Mouse (Mus musculus) right cerebral cortex, postnatal 10 days (tissue): ENCODE results near the gene Fbxo46.
A peak's percentile ranks its signal among the peaks of the same experiment; 100 is the strongest.
"Not testable (repeated sequence)": the region's sequence is repeated elsewhere in the genome, so short reads cannot be mapped to it uniquely, and the experiment has no call there.

Source experiments
- DNase-seq, 2 experiments: peaks; one replicate each; pipeline ENCODE4 v3.0.0; 2021; ENCODE audit warnings: low spot score in 2 of 2

The Fbxo46 gene

DNA sequence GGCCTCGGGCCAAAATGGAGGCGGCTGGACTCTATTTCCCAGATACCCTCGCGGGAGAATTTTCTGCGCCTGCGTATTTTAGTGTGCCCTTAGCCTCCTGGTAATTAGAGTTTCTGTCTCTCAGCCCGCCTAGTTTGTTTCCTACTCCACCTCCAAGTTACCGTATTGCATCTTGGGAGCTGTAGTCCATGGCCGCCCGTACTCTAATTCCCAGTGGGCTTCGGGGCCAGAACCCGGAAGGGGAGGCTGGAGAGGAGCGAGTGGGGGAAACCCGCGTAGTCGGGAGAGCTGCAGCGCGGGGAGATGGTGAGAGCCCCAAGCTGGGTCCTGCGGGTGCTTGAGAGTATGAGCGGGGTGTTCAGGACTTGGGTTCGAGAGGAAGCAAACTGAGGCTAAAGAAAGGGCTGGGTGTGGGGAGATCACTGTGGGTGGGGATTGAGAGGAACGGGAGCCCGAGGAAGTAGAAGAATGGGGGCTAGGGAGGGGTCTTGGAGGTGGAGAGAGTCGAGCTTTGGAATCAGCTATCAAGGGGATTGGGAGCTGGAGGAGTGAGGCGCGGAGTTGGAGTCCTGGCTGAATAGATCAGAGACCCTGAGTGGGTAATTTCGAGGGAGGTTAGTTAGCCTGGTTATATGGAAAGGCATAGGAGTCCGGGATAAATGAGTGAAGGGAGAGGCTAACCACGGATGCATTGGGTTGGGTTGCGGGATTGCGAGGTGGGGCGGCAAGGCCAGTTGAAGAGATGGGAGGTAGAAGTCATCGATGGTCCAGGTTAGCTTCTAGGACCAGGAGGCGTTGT, at the start of gene Fbxo46:
Fbxo46 (plus strand) TSS at position 229 of the 799 bp plus-strand sequence.
- peak; percentile 95 to 97 for DNase-seq

DNA sequence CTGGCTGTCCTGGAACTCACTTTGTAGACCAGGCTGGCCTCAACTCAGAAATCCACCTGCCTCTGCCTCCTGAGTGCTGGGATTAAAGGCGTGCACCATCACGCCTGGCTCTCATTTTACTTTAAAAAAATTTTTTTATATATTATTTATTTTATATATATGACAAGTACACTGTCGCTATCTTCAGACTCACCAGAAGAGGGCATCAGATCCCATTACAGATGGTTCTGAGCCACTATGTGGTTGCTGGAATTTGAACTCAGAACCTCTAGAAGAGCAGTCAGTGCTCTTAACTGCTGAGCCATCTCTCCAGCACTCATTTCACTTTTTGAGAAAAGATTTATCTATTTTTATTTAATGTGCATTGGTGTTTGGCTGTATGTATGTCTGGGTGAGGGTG, 48.6 kb upstream of the Fbxo46 start:
- DNase-seq, result not testable (repeated sequence)

DNA sequence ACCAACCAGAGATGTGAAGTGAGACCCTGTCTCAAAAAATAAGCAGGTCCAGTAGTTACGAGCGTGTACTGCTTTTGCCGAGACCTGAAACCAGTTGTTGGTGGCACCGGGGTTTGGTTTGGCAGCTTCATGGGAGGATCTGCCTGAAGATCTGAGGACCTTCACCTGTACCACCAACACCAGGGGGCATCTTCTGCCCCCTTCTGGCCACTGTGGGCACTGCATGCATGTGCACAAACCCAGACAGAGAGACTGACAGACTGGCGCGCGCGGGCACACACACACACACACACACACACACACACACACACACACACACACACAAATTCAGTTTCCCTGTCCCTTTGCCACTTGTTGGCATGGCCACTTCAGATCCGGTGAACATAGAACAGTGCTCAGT, 46.2 kb upstream of the Fbxo46 start:
- DNase-seq, result peak in 1 of 2 experiments; percentile 47

DNA sequence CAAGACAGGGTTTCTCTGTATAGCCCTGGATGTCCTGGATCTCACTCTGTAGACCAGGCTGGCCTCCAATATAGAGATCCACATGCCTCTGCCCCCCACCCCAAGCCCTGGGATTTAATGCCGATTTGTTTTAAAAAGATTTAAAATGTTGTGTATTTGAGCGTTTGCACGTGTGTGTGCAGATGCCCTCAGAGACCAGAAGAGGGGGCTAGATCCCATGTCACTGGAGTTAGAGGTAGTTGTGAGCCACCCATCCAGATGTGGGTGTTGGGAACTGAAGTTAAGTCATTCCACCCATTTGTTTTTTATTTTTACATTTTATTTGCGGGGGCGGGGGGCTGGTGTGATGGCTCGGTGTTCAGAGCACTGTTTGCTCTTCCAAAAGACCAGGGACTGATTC, 45.2 kb upstream of the Fbxo46 start:
- DNase-seq, result peak in 1 of 2 experiments; percentile 18

DNA sequence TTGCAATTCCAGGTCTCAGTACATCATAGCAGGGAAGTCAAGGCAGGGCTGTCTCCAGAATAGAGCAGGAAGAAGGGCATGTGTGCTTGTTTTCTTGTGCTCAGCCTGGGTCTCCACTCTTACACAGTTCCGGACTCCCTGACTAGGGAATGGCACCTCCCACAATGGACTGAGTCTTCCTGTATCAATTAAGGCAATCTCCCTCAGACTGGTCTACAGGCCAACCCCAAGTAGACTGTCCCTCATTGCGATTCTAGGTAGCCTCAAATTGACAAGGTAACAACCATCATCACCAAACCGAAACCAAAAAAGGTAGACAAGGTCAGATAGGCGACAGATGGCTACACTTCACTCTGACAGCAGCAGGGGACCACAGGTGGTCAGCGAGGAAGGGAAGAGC, 44.4 kb upstream of the Fbxo46 start:
- no peak for DNase-seq

DNA sequence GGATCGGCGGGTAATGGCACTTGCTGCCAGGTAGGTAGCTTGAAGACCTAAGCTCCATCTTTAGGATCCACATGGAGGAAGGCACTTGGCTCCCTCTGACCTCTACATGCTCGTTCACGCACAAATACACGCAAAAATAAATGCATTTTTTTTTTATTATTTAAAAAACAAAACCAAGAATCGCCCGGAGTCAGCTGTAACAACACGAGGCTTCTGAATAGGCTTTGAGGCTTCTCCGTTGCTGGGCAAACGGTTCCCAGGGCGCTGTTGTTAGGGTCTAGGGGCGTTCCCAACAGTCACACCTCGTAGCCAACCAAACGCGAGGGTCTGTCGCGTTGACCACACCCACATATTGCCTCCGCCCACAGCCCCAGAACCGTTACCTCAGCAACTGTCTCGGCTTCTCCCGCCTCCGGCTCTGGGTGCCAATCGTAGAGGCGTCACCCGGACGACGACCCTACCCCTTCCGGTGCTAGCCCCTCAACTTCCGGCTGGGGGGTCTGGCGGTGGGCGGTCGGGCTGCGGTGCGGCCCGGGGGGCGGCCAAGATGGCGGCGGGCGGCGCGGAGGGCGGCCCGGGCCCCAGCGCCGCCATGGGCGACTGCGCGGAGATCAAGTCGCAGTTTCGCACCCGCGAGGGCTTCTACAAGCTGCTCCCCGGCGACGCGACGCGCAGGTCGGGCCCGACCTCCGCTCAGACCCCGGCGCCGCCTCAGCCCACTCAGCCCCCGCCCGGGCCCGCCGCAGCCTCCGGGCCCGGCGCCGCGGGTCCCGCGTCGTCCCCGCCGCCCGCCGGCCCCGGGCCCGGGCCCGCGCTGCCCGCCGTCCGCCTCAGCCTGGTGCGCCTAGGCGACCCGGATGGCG, 43.7 kb upstream of the Fbxo46 start, which contains the start of gene Dmwd:
Dmwd (plus strand) TSS at position 505 of the 863 bp plus-strand sequence.
- DNase-seq, result peak; percentile 99

DNA sequence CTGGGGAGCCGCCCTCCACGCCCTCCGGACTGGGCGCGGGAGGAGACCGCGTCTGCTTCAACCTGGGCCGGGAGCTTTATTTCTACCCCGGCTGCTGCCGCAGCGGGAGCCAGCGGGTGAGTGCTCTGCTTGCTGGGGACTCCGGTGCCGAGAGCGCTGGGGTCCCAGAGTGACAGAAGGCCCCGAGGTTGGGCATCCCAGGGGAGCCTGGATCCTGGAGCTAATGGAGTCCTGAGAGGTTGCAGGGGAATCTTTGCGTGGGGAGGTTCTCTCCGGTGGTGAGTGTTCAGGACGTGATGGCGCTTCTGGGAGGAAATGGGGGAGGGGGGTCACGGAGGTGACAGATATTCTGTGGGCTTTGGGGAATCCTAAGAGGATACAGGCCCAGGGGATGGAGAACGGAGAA, 43.1 kb upstream of the Fbxo46 start:
- DNase-seq, result peak; percentile 43 to 55

DNA sequence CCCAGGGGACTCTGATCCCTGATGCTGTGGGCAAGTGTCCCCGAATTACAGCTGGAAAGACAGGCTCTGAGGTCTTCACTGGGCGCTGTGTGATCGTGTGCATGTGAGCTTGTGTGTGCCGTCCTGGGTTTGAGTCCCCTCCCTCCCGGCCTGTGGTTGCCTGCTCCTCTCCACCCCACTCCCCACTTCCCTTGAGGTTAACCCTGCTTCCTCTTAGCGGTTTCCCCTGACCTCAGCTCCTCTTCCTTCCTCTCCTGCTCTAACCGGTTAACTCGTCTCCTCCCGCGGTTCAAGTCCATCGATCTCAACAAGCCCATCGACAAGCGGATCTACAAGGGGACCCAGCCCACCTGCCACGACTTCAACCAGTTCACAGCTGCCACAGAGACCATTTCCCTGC, 41.9 kb upstream of the Fbxo46 start:
- peak; percentile 43 to 51 for DNase-seq

DNA sequence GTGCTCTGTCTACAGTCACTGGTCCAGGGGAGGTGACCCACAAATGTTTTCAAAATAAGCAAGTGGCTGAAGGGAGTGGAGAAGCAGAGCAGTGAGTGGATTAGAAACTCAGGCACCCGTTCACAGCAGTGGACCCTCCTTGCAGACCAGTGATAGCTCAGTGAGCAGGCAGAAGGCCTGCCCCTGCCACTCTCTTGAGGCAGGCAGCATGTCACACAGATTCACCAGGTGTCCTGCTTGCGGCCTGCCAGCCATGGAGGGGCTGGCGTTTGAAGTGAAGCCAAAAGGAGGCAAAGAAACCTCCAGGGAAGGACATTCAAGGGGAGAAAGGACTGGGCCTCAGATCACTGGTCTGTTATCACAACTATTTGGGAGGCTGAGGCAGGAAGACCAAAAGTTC, 40.9 kb upstream of the Fbxo46 start:
- DNase-seq, result no peak

DNA sequence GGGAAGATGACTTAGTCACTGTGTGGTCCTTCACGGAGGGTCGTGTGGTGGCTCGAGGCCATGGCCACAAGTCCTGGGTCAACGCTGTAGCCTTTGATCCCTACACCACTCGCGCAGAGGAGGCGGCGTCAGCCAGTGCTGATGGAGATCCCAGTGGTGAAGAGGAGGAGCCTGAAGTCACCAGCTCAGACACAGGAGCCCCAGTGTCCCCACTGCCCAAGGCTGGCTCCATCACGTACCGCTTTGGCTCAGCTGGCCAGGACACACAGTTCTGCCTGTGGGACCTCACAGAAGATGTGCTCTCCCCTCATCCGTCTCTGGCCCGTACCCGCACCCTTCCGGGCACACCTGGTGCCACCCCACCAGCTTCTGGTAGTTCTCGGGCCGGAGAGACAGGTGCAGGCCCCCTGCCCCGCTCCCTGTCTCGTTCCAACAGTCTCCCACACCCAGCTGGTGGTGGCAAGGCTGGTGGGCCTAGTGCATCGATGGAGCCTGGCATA, 39.2 kb upstream of the Fbxo46 start:
- no peak for DNase-seq

DNA sequence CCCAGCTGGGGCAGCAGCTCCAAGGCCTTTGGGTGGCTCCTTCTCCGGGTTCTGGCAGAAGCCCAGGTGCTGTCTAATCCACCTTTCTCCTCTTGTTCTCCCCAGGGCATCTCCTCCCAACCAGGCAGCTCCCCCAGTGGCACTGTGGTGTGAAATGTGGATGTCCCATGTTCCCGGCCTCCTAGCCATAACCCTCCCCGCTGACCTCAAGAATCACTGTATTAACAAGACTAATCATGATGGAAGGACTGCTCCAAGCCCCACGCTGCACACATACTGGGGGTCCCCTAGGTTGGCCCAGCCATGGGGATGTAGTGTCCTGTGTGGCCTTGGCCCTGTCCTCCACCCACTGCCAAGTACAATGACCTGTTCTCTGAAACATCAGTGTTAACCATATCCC, 37.5 kb upstream of the Fbxo46 start:
- no peak for DNase-seq

DNA sequence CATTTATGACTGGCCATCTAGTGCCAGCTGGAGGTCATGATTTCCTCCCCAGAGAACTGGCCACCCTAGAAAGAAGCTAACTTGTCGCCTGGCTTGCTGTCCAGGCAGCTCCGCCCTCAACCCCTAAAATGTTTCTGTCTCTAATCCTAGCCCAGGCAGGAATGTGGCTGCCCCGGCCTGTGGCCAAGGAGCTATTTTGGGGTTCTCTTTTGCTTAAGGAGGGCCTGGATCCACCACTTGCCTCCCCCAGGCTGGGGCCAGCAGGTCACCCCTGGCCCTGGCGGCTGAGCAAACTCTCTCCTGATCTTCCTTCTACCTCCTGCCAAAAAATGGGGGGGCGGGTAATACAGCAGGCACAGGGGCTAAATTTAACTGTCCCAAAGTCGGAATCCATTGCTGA, 36.6 kb upstream of the Fbxo46 start:
- DNase-seq, result no peak

DNA sequence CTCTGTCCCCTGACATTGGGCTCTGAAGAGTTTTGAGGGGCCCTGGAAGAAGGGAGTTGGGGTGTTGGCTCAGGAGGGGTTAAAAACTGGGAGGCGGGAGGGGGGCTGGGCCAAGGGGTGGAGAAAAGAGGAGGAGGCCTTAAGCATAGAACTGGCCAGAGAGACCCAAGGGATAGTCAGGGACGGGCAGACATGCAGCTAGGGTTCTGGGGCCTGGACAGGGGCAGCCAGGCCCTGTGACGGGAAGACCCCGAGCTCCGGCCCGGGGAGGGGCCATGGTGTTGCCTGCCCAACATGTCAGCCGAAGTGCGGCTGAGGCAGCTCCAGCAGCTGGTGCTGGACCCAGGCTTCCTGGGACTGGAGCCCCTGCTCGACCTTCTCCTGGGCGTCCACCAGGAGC, 36.0 kb upstream of the Fbxo46 start, which contains the start of gene Dmpk:
Dmpk (plus strand) TSS at position 149 of the 400 bp plus-strand sequence.
- no peak for DNase-seq

DNA sequence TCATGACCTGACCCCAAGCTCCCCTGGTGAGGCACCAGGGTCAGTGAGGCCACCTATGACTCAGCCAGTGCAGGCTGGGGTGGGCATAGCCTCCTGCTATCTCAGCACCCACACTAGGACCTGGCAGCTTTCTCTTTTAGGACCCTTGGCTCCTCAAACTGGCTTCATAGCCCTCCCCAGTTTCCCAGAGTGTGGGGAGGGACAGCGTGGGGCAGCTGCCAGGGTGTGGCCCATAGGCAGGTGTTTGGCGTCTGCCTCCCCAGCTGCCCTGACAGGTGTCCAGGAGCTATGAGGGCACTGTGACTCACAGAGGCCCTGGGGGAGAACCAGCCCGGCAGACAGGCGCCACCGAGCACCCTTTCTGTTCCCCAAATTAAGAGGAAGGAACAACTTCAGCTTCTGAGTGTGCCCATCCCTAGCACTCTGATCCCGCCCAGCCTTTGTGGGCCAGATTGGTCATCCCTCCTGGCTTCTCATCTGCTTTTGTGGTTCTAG, 35.3 kb upstream of the Fbxo46 start:
- DNase-seq, result no peak

DNA sequence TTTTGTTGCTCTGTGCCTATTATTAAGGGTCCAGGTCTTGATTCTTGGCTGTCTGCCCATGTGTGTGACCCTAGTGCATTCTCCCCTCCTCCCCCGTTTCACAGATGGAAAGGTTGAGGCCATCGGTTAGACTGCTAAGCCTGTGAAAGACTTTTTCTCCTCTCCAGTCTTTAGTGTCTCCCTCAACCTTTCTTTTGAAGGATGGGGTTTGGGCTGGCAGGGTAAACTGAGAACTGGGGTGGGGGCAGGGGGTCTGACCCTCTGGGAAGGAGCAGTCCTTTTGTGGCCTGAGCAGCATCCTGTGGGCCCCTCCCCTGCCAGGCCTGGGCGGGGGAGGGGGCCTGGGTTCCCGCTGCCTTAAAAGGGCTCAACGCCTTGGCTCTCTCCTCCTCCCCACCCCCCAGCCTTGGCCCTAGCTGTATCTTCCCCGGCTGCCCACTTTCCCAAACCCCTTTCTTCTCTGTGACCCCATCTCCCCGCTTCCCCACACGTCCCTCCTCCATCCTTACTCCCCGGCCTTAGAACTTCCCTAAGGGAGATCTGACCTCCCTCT, 34.7 kb upstream of the Fbxo46 start:
- DNase-seq, result no peak

DNA sequence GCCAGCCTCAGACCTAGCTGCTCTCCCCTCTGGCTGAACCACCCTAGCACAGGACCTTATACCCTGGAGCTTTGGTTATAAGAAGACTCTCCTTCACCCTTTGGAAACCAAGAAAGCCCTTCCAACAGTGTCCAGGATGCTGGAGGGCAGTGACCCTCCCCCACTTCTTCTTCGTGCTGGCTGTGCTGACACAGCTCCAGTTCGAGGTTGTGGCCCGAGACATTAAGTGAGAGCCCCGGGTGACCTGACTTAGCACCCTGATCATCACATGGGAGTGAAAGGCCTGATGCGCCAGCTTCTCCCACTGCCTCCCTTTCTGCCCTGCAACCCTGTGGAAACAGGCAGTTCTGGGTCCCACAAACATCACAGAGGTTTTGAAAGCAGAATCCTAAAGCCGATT, 34.2 kb upstream of the Fbxo46 start:
- no peak for DNase-seq

DNA sequence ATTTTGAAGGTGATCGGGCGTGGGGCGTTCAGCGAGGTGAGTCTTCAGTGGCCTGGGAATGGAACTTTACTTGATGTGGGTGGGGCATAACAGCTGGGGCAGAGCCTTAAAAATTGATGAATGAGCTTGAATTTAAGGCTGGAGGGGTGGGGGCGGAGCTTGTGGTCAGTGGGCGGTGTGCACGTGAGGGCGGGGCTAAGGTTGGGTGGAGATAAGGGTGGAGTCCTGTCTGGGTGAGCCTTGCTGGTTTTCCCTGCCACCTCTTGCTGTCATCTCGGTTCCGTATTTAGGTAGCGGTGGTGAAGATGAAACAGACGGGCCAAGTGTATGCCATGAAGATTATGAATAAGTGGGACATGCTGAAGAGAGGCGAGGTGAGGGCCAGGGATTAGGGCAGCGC, 33.6 kb upstream of the Fbxo46 start:
- no peak for DNase-seq

DNA sequence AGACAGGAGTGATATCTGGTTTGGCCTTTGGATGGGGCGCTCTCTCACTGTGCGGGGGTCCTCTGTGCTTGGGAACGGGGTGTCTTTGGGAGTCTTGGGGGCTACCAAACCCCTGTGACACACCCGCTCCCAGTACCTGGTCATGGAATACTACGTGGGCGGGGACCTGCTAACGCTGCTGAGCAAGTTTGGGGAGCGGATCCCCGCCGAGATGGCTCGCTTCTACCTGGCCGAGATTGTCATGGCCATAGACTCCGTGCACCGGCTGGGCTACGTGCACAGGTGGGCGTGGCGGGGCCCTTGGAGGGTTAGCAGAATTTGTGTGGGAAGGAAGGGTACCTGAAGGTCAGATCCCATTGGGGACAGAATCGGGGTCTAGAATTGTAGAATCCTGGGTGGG, 32.9 kb upstream of the Fbxo46 start:
- no peak for DNase-seq

DNA sequence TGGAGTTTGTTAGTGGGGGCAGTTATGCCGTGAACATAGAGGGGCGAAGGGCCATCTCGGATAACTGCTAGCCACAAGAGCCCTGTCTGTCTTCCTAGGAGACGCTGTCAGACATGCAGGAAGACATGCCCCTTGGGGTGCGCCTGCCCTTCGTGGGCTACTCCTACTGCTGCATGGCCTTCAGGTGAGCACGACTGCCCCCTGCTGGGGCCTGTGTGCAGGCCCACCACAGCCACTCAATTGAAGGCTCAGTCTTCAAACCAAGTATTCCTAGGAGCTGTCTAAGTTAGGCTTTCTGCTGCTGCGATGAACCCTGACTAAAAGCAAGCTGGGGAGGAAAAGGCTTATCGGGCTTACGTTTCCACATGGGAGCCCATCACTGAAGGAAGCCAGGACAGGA, 30.8 kb upstream of the Fbxo46 start:
- DNase-seq, result peak; percentile 56 to 70

DNA sequence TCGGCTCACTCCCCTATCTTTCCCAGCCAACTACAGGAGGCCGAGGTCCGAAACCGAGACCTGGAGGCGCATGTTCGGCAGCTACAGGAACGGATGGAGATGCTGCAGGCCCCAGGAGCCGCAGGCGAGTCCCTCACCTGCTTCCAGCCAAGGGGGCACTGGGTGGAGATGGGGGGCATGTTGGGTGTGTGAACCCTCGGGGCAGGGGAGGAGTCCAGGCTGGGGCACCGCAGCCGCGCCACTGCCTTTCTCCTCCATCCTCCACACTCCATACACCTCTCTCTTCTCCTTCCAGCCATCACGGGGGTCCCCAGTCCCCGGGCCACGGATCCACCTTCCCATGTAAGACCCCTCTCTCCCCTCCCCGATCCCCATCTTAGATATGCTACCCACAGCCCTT, 27.7 kb upstream of the Fbxo46 start:
- DNase-seq, result no peak

DNA sequence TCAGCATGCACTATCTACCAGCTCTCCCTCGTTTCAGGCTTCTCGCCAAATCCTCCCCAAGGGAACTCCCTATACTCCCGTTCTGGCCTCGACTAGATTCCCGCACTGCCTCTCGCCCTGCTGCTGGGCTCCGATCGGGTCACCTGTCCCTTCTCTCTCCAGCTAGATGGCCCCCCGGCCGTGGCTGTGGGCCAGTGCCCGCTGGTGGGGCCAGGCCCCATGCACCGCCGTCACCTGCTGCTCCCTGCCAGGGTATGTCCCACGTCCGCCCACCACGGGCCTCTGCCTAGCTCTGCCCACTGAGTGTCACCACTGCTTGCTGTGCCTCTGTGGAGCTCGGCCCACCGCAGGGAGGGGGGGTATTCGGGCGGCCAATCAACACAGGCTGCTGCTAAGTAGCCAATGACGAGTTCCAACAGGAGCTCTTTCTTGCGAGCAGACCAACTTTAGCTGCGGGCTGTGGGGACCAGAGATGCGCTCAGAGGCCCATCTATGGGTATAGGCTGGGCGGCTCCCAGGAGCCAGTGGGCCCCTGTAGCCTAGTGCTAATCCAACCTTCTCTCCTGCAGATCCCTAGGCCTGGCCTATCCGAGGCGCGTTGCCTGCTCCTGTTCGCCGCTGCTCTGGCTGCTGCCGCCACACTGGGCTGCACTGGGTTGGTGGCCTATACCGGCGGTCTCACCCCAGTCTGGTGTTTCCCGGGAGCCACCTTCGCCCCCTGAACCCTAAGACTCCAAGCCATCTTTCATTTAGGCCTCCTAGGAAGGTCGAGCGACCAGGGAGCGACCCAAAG, 27.1 kb upstream of the Fbxo46 start:
- peak; percentile 74 for DNase-seq
